Mouse (Mus musculus) gastrocnemius, adult 8-10 months (tissue): Measurements from ENCODE around the gene Plppr2. TPM values are rescaled to one million over a fixed set of nuclear protein-coding genes. Genes with fewer than 3 reads are reported as not detected.

ENCODE experiments used
- DNase-seq, 2 experiments: peaks; one replicate each; pipeline ENCODE4 v3.0.0; 2022; ENCODE audit warnings: low spot score in 2 of 2
- total RNA-seq, 4 experiments: library from RNA; stranded (reverse); gene quantifications; 2 replicates each; pipeline ENCODE4 v1.2.4; 2022

The Plppr2 gene
- total RNA-seq, 4 experiments from 2014 or later = 0.36 to 1.1 (median 0.60) TPM

- DNase-seq = no peak
Measured at GRCm38 (mm10) chr9:21932006-21932405, 4.8 kb upstream of the Plppr2 start.

GRCm38 (mm10) chr9:21932445-21933137, 4.2 kb upstream of the Plppr2 start:
- no peak for DNase-seq

- no peak for DNase-seq
Measured at GRCm38 (mm10) chr9:21934021-21934420, 2.8 kb upstream of the Plppr2 start.

DNA sequence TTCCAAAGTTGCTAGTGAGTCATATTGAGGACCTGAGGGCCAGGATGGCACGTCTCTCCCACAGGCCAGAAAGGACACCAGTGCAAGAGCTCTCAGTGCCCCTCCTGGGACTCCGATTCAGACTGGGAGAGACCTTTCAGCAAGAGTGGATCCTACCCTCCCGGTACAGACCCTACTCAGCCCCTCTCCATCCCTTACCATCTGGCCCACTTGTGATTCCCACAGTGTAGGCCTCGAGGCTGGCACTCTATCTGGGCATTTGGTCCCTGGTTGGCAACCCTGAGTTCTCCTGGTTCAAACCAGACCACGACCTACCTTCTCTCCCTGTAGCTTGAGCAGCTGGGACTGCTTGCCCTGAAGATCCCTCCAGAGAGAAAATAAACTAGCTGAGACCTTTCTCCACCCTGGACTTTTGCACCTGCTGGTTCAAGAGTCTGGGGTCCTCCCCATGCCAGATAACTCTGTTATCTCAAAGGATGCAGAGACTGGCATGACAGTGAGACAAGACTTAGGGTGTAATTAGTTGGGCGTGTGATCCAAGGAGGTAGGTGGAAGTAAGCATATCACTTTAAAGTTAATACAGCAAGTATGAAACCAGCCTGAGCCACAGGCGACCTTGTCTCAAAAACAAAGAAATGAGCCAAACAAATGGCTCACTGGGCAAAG, 1.2 kb upstream of the Plppr2 start:
- no peak for DNase-seq

- no peak for DNase-seq
Measured at GRCm38 (mm10) chr9:21937711-21938175, 910 bp downstream of the Plppr2 start.

GRCm38 (mm10) chr9:21938234-21938855, 1.5 kb downstream of the Plppr2 start:
- no peak for DNase-seq

DNA sequence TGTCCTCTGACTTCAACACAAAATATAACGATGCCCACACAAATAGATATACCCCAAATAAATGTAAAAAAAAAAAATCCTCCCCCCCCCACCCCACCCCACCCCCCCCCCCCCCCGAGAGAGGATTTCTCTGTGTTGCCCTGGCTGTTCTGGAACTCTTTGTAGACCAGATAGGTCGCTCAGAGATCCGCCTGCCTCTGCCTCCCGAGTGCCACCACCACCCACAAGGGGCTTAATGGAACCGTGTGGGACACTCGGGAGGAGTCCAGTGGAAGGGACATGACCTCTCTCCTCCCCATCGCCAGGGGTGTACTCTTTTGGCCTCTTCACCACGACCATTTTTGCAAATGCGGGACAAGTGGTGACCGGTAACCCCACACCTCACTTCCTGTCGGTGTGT, 6.2 kb downstream of the Plppr2 start:
- no peak for DNase-seq

GRCm38 (mm10) chr9:21943638-21944037, 6.8 kb downstream of the Plppr2 start:
- DNase-seq = no peak

DNA sequence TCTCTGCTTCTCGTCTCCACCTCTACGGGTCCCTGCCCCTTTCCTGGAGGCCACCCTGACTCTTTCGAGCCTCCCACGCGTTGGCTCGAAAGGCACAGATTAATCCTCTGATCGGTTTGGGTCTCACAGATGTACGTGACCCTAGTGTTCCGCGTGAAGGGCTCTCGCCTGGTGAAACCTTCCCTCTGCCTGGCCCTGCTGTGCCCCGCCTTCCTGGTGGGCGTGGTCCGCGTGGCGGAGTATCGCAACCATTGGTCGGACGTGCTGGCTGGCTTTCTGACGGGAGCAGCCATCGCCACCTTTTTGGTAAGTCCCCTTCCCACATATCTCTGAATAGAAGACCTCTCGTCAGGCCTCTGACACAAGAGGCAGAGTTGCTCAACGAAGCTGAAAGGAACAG, 7.4 kb downstream of the Plppr2 start:
- DNase-seq = no peak

- no peak for DNase-seq
Measured at GRCm38 (mm10) chr9:21947540-21948130, 10.8 kb downstream of the Plppr2 start.

GRCm38 (mm10) chr9:21948146-21948545, 11.3 kb downstream of the Plppr2 start:
- no peak for DNase-seq

- no peak for DNase-seq
Measured at GRCm38 (mm10) chr9:21948790-21949189, 12.0 kb downstream of the Plppr2 start.

GRCm38 (mm10) chr9:21950322-21950721, 13.5 kb downstream of the Plppr2 start:
- DNase-seq = no peak

DNA sequence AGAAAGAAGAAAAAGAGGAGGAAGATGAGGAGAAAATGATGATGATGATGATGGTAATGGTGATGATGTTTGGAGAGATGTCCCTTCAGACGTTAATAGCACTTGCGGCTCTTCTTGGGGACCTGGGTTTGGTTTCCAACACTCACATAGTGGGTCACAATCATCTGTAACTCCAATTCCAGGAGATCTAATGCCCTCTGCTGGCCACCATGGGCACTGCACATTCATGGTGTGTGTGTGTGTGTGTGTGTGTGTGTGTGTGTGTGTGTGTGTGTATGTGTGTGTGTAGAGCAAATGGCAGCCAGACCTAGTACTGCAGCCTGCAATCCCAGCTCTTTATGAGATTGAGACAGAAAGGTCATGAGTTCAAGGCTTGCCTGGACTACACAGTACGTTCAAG, 15.1 kb downstream of the Plppr2 start:
- no peak for DNase-seq

- DNase-seq = no peak
Measured at GRCm38 (mm10) chr9:21953600-21953999, 16.8 kb downstream of the Plppr2 start.

- DNase-seq = no peak
Measured at GRCm38 (mm10) chr9:21954635-21955034, 17.8 kb downstream of the Plppr2 start.

- DNase-seq = no peak
Measured at GRCm38 (mm10) chr9:21955225-21955569, 18.4 kb downstream of the Plppr2 start.

- DNase-seq = peak; percentile 98 to 99
Measured at GRCm38 (mm10) chr9:21955570-21956281, 18.9 kb downstream of the Plppr2 start, which contains the start of gene Swsap1. TSS of gene Swsap1 (plus strand) at chr9:21955755.

GRCm38 (mm10) chr9:21958372-21958771, 21.5 kb downstream of the Plppr2 start:
- no peak for DNase-seq

DNA sequence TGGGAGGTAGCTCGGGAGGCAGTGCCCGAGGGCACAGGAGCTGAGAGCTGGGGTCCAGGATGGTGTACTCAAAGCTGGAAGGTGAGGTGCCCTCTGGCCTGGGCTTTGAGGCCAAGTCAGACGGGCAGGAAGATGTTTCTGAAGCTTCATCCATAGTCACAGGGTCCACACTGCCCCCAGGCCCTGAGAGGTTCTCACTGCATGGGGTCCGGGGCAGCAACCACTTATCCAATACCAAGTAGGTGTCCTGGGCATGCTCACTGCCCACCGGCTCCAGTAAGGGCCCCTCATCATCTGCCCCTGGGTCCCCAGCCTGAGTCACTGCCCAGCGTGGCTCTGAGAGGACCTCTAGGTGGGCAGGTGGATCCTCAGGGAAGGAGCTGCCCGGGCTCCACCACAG, 22.4 kb downstream of the Plppr2 start:
- DNase-seq = no peak

DNA sequence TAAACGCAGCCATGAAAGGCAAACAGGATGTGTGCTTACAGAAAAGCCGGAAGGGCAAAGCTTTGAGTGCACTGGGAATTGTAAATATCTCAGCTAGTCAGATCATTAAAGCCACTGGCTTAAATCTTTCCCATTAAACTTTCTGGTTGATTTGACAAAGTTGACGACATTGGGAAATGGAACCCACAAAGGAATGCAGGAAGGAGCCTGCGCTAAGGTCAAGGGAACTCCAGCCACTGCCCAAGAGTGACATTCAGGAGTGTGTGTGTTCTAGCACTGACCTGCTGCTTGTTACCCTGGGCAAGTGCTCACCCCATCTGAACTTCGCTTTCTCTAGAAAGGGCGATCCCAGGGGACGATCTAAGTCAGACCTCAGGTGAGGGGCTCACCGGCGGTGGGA, 23.3 kb downstream of the Plppr2 start:
- no peak for DNase-seq
